ENCODE assay signal across 20 mouse cellular contexts in the genomic region with DNA sequence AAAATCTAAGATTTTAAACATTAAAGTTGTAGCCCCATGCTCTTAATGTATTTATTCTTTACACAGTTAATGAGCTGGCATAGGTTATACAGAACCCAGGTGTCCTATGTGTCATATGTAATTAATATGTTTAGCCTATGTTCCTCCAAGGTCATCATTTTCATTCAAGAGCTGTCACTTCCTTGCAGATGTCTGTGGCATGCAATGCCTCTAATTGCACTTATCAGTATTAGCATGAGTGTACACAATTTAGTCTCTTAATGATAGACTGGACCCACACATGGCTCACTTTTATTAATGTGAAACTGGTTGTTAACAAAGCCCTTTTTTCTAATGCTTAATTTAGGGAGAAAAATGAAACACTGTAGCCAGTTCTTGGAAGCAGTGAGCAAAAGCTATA.
"Had no signal": no experiment of that assay in that cellular context is flagged by ENCODE, and none has a peak within 500 bp of the region (broad histone marks: within the 10 kb centered on the region; RNA-seq: fewer than 3 reads in every experiment).

No protein-coding gene starts in this region.

- H3K9ac ChIP-seq: limb, embryonic 13.5 days; liver, embryonic 12.5 days; liver, embryonic 15.5 days; lung, embryonic 15.5 days; midbrain, embryonic 13.5 days had no signal

- H3K36me3 ChIP-seq: liver, embryonic 15.5 days; lung, embryonic 15.5 days; midbrain, embryonic 13.5 days had no signal

- H3K4me1 ChIP-seq: limb, embryonic 10.5 days; limb, embryonic 13.5 days; liver, embryonic 12.5 days; liver, embryonic 15.5 days; lung, embryonic 15.5 days had no signal

- H3K4me2 ChIP-seq: limb, embryonic 13.5 days; liver, embryonic 12.5 days; liver, embryonic 15.5 days; lung, embryonic 15.5 days; midbrain, embryonic 13.5 days had no signal

- H3K27ac ChIP-seq: kidney, postnatal 0 days; layer of hippocampus, adult 2 months; limb, embryonic 10.5 days; limb, embryonic 13.5 days; liver, embryonic 12.5 days; liver, embryonic 15.5 days; lung, embryonic 15.5 days; midbrain, embryonic 10.5 days; midbrain, embryonic 13.5 days had no signal

- H3K4me3 ChIP-seq: layer of hippocampus, adult 2 months; limb, embryonic 10.5 days; limb, embryonic 13.5 days; liver, embryonic 12.5 days; liver, embryonic 15.5 days; lung, embryonic 15.5 days; megakaryocyte, embryonic 14.5 days; midbrain, embryonic 10.5 days; midbrain, embryonic 13.5 days; myocyte had no signal

- H3K27me3 ChIP-seq: limb, embryonic 13.5 days; liver, embryonic 12.5 days; liver, embryonic 15.5 days; lung, embryonic 15.5 days; megakaryocyte, embryonic 14.5 days; midbrain, embryonic 13.5 days had no signal

- DNase-seq: kidney, postnatal 25 days; layer of hippocampus, adult 9-11 months; liver; lung, adult 18-20 months; lung, postnatal 10 days; lung, postnatal 36 days; thymus, adult 18-20 months; thymus, postnatal 36 days had no signal

- H3K9me3 ChIP-seq: limb, embryonic 10.5 days; limb, embryonic 13.5 days; liver, embryonic 12.5 days; liver, embryonic 15.5 days; lung, embryonic 15.5 days; midbrain, embryonic 10.5 days; midbrain, embryonic 13.5 days had no signal

- ATAC-seq: liver, embryonic 12.5 days; midbrain, embryonic 13.5 days; midbrain, embryonic 16.5 days had no signal
